Mouse (Mus musculus) MEL (cell line): ENCODE measurements around the gene Tex38. TPM values are rescaled to one million over a fixed set of nuclear protein-coding genes. Genes with fewer than 3 reads are reported as not detected.

Source experiments
- DNase-seq: peaks from one replicate; pipeline ENCODE4 v3.0.0; 2011; ENCODE audit warnings: low read depth, low spot score
- H3K27ac ChIP-seq: 2 replicates; pipeline ENCODE4 v1.5.1; 2012; ENCODE audit warnings: low read depth, mild to moderate bottlenecking, control low read depth, low read length, moderate library complexity; ENCODE audit not compliant: control insufficient read depth
- H3K27me3 ChIP-seq, 2 experiments: fragments of 150-350 bp in 1 of 2; sonication (generic) in 1 of 2; 2 replicates each; pipeline ENCODE4 v1.6.1; 2012; ENCODE audit warnings: low read length in 2 of 2, mild to moderate bottlenecking in 2 of 2, improper control_type of control experiment in 1 of 2, moderate library complexity in 1 of 2; ENCODE audit not compliant: insufficient read depth in 2 of 2, control insufficient read depth in 1 of 2
- H3K36me3 ChIP-seq, 2 experiments: 2 replicates each; pipeline ENCODE4 v1.6.1; 2012 to 2014; ENCODE audit warnings: low read length in 2 of 2, improper control_type of control experiment in 1 of 2, inconsistent platforms in 1 of 2, mild to moderate bottlenecking in 1 of 2; ENCODE audit not compliant: insufficient read depth in 2 of 2, control insufficient read depth in 1 of 2
- H3K4me1 ChIP-seq, 2 experiments: fragments of 150-350 bp in 1 of 2; sonication (generic) in 1 of 2; 2 replicates each; pipeline ENCODE4 v1.6.1; 2012; ENCODE audit warnings: low read length in 2 of 2, improper control_type of control experiment in 1 of 2, mild to moderate bottlenecking in 1 of 2; ENCODE audit not compliant: insufficient read depth in 2 of 2, control insufficient read depth in 1 of 2
- H3K4me3 ChIP-seq, 2 experiments: fragments of 150-350 bp in 1 of 2; sonication (generic) in 1 of 2; 2 replicates each; pipeline ENCODE4 v1.5.1; 2012; ENCODE audit warnings: low read depth in 2 of 2, low read length in 2 of 2, mild to moderate bottlenecking in 2 of 2, moderate library complexity in 2 of 2, control low read depth in 1 of 2, improper control_type of control experiment in 1 of 2; ENCODE audit not compliant: control insufficient read depth in 1 of 2, insufficient read depth in 1 of 2
- H3K79me2 ChIP-seq: 2 replicates; pipeline ENCODE4 v1.6.1; 2012; ENCODE audit warnings: mild to moderate bottlenecking, low read length, moderate library complexity; ENCODE audit not compliant: control insufficient read depth, poor library complexity, insufficient read depth
- H3K9ac ChIP-seq: 2 replicates; pipeline ENCODE4 v1.6.1; 2012; ENCODE audit warnings: low read depth, mild to moderate bottlenecking, control low read depth, low read length, moderate library complexity; ENCODE audit not compliant: control insufficient read depth, poor library complexity, severe bottlenecking
- H3K9me3 ChIP-seq: fragments of 150-350 bp; sonication (generic); replicated peaks from 2 replicates; pipeline ENCODE4 v1.6.1; 2012; ENCODE audit warnings: mild to moderate bottlenecking, low read length, improper control_type of control experiment, moderate library complexity; ENCODE audit not compliant: insufficient read depth
- BHLHE40 ChIP-seq: IDR thresholded peaks from 2 replicates; pipeline ENCODE4 v1.6.1; 2012; ENCODE audit warnings: low read depth, mild to moderate bottlenecking, inconsistent platforms, low read length, improper control_type of control experiment, borderline replicate concordance
- CHD2 ChIP-seq: IDR thresholded peaks from 2 replicates; pipeline ENCODE4 v1.6.1; 2011; ENCODE audit warnings: low read length, improper control_type of control experiment
- CTCF ChIP-seq, 3 experiments: IDR thresholded peaks in 2 of 3; conservative IDR thresholded peaks in 1 of 3; 2 replicates each; pipeline ENCODE4 v1.5.1; 2011 to 2012; ENCODE audit warnings: low read length in 3 of 3, low read depth in 2 of 3, mild to moderate bottlenecking in 2 of 3, improper control_type of control experiment in 1 of 3, inconsistent platforms in 1 of 3, mixed read lengths in 1 of 3, moderate library complexity in 1 of 3; ENCODE audit not compliant: control insufficient read depth in 1 of 3, insufficient read depth in 1 of 3, poor library complexity in 1 of 3, severe bottlenecking in 1 of 3
- E2F4 ChIP-seq: IDR thresholded peaks from 2 replicates; pipeline ENCODE4 v1.6.1; 2011; ENCODE audit warnings: low read depth, low read length, improper control_type of control experiment, borderline replicate concordance
- GABPA ChIP-seq: IDR thresholded peaks from 2 replicates; pipeline ENCODE4 v1.6.1; 2012; ENCODE audit warnings: low read depth, mild to moderate bottlenecking, inconsistent platforms, low read length, improper control_type of control experiment, moderate library complexity
- MAFK ChIP-seq: IDR thresholded peaks from 2 replicates; pipeline ENCODE4 v1.6.1; 2011; ENCODE audit warnings: low read depth, mild to moderate bottlenecking, low read length, improper control_type of control experiment, borderline replicate concordance
- MAX ChIP-seq: IDR thresholded peaks from 2 replicates; pipeline ENCODE4 v1.6.1; 2011; ENCODE audit warnings: low read length, improper control_type of control experiment
- MXI1 ChIP-seq: IDR thresholded peaks from 2 replicates; pipeline ENCODE4 v1.6.1; 2011; ENCODE audit warnings: mild to moderate bottlenecking, low read depth, low read length, improper control_type of control experiment
- NELFE ChIP-seq: IDR thresholded peaks from 2 replicates; pipeline ENCODE4 v1.6.1; 2011; ENCODE audit warnings: low read depth, low read length, improper control_type of control experiment
- NRF1 ChIP-seq: IDR thresholded peaks from 2 replicates; pipeline ENCODE4 v1.6.1; 2014; ENCODE audit warnings: low read depth, mild to moderate bottlenecking, inconsistent platforms, low read length, improper control_type of control experiment, moderate library complexity; ENCODE audit not compliant: poor library complexity, insufficient read depth, severe bottlenecking
- RAD21 ChIP-seq: IDR thresholded peaks from 2 replicates; pipeline ENCODE4 v1.6.1; 2011; ENCODE audit warnings: mild to moderate bottlenecking, low read depth, low read length, improper control_type of control experiment
- SMC3 ChIP-seq: IDR thresholded peaks from 2 replicates; pipeline ENCODE4 v1.6.1; 2011; ENCODE audit warnings: low read depth, low read length, improper control_type of control experiment
- TAL1 ChIP-seq: IDR thresholded peaks from 2 replicates; pipeline ENCODE4 v1.6.1; 2012; ENCODE audit warnings: mild to moderate bottlenecking, inconsistent platforms, low read length, moderate library complexity, mixed read lengths
- TBP ChIP-seq: IDR thresholded peaks from 2 replicates; pipeline ENCODE4 v1.8.0; 2011; ENCODE audit warnings: low read depth, low read length, improper control_type of control experiment
- TCF12 ChIP-seq: IDR thresholded peaks from 2 replicates; pipeline ENCODE4 v1.6.1; 2014; ENCODE audit warnings: low read depth, mild to moderate bottlenecking, inconsistent platforms, low read length, improper control_type of control experiment, moderate library complexity
- UBTF ChIP-seq: IDR thresholded peaks from 2 replicates; pipeline ENCODE4 v1.6.1; 2012; ENCODE audit warnings: low read depth, mild to moderate bottlenecking, inconsistent platforms, low read length, improper control_type of control experiment, moderate library complexity, borderline replicate concordance; ENCODE audit not compliant: insufficient read depth
- USF1 ChIP-seq: IDR thresholded peaks from 2 replicates; pipeline ENCODE4 v1.6.1; 2014; ENCODE audit warnings: low read depth, mild to moderate bottlenecking, inconsistent platforms, low read length, improper control_type of control experiment, moderate library complexity
- USF2 ChIP-seq, 2 experiments: IDR thresholded peaks; 2 replicates each; pipeline ENCODE4 v1.6.1; 2011 to 2012; ENCODE audit warnings: improper control_type of control experiment in 2 of 2, low read length in 2 of 2, borderline replicate concordance in 1 of 2, inconsistent platforms in 1 of 2, low read depth in 1 of 2, mild to moderate bottlenecking in 1 of 2; ENCODE audit not compliant: insufficient read depth in 1 of 2
- ZC3H11A ChIP-seq: IDR thresholded peaks from 2 replicates; pipeline ENCODE4 v1.6.1; 2012; ENCODE audit warnings: low read depth, mild to moderate bottlenecking, inconsistent platforms, low read length, improper control_type of control experiment
- ZKSCAN1 ChIP-seq: IDR thresholded peaks from 2 replicates; pipeline ENCODE4 v1.6.1; 2012; ENCODE audit warnings: low read depth, mild to moderate bottlenecking, inconsistent platforms, low read length, improper control_type of control experiment, moderate library complexity
- ZMIZ1 ChIP-seq: IDR thresholded peaks from 2 replicates; pipeline ENCODE4 v1.6.1; 2012; ENCODE audit warnings: low read depth, mild to moderate bottlenecking, inconsistent platforms, low read length, improper control_type of control experiment, moderate library complexity
- polyA plus RNA-seq, 2 experiments: library from polyadenylated mRNA; stranded (reverse) in 1 of 2; unstranded in 1 of 2; fragments of >175 nt in 1 of 2; fragments of >200 nt in 1 of 2; gene quantifications; 2 replicates each; pipeline versions ENCODE4 v1.2.1 to v1.2.4; 2012; ENCODE audit warnings: low replicate concordance in 2 of 2, low read depth in 1 of 2; ENCODE audit not compliant: insufficient read length in 2 of 2, insufficient read depth in 1 of 2, missing spikeins in 1 of 2
- total RNA-seq: library from RNA; depleted of rRNA; stranded (reverse); fragments of 300-350 nt; gene quantifications from 2 replicates; pipeline ENCODE4 v1.2.3, GENCODE M21; 2012; rRNA removed

Tex38 gene
- total RNA-seq (not detected in 2 replicates), polyA plus RNA-seq (under 1 TPM in 1 of 2 experiments, not detected in 1; 0.15 TPM)

DNA sequence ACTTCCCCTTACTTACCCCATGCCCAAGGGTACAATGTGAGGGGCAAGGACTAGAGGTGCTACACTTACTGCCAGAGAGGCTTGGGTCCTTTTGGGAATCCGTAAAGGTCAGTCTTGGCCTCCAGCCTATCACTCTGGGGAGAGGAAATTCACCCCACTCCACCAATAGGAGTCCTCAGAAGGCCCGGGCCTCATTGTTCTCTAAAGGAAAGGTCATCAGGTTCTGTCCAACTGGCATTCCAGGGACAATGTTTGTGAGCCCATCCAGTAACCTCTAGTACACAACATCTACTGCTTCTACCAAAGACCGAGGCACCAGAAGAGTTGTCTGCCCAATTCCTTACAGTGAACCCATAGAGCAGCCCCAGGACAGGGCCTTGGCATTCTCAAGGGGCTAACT is at the start of gene Tex38:
Gene Tex38 (minus strand): TSS at position 101 of the 400 bp plus-strand sequence.
- Histone ChIP-seq H3K36me3 (peaks cover 3 to 6% of the 10 kb centered on the region in 2 experiments; a peak in 3 of 4 replicates), H3K9me3 (no peaks in the 10 kb centered on the region), H3K9ac (no peak within 1 kb of the TSS), H3K27me3 (no peaks in the 10 kb centered on the region), H3K4me3 (no peak within 1 kb of the TSS), H3K79me2 (peaks cover 9% of the 10 kb centered on the region), H3K4me1 (peaks cover 6 to 14% of the 10 kb centered on the region in 2 experiments; a peak in 3 of 4 replicates), H3K27ac (no peak within 1 kb of the TSS)
- DNase-seq: no peak
- TF ChIP-seq RAD21: no peak
- no peak for TF ChIP-seq CHD2
- TF ChIP-seq E2F4: no peak
- no peak for TF ChIP-seq MXI1
- TF ChIP-seq TCF12: no peak
- no peak for TF ChIP-seq ZKSCAN1

DNA sequence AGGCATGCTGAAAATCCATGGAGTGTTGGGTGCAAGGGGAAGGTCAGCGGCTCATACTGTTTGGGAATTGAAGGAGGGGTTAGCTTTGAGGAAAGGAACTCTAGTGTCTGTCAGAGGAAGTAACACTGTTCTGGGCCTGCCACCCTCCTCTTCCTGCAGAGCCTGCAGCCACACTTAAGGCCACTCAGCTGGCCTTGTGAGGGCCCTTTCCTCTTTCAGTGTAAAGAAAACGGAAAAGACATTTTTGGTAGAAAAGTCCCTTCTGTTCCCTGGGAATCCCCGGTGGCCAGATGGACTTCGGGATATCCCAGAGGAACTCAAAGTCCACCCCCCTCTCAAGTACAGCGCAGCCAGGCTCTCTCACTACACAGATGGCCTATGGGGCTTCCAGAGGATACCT is 49.7 kb upstream of the Tex38 start:
- H3K9ac ChIP-seq: no peak overlapping the region
- no peak overlapping the region for H3K4me3 ChIP-seq
- TF ChIP-seq ZMIZ1 (no peak), USF1 (no peak), MAFK (no peak), TBP (no peak), ZC3H11A (no peak), NELFE (no peak), GABPA (no peak), UBTF (no peak), MAX (no peak), MXI1 (no peak), CTCF (IDR thresholded peaks at IDR 0.05 in 2 of 3, conservative IDR thresholded peaks at IDR 0.05 in 1 of 3; ENCODE audit: control insufficient read depth in 1 of 3, insufficient read depth in 1 of 3, low read depth in 2 of 3, low read length in 3 of 3, poor library complexity in 1 of 3, severe bottlenecking in 1 of 3) (no peak), RAD21 (no peak), BHLHE40 (no peak), NRF1 (no peak), USF2 (IDR thresholded peaks at IDR 0.05; ENCODE audit: borderline replicate concordance in 1 of 2, insufficient read depth in 1 of 2, low read depth in 1 of 2, low read length in 2 of 2) (no peak), TCF12 (no peak), TAL1 (no peak), SMC3 (no peak)
- peaks cover 2 to 15% of the 10 kb centered on the region in 2 experiments; a peak in 3 of 4 replicates for H3K36me3 ChIP-seq
- no peak overlapping the region for H3K27ac ChIP-seq
- no peak for DNase-seq
- H3K79me2 ChIP-seq: peaks cover 4% of the 10 kb centered on the region
- H3K4me1 ChIP-seq: peaks cover 11 to 23% of the 10 kb centered on the region in 2 experiments
- H3K27me3 ChIP-seq: no peaks in the 10 kb centered on the region
- no peaks in the 10 kb centered on the region for H3K9me3 ChIP-seq
